Mouse (Mus musculus) megakaryocyte progenitor cell, adult 5-6 weeks (primary cell): ENCODE data around the gene Fam53b. TPM values are rescaled to one million over a fixed set of nuclear protein-coding genes. Genes with fewer than 3 reads are reported as not detected.

ENCODE experiments used
- ATAC-seq: replicated peaks from 2 replicates; pipeline ENCODE4 v1.8.0; 2016; ENCODE audit warnings: mild to moderate bottlenecking, moderate TSS enrichment, inconsistent platforms; ENCODE audit not compliant: poor library complexity
- total RNA-seq, 2 experiments: library from RNA; stranded (forward) in 1 of 2; stranded (reverse) in 1 of 2; fragments of 157-497, 149-512 nt in 1 of 2; fragments of 200-1000 nt in 1 of 2; gene quantifications; 2 replicates each; pipeline versions ENCODE4 v1.2.3 to v1.2.4; 2015 to 2017

Fam53b gene
- total RNA-seq, 2 experiments from 2014 or later, result 15.9 to 16.0 TPM

GRCm38 (mm10) chr7:132811716-132812618 lies 1.7 kb downstream of the Fam53b start:
- peak; percentile 38 for ATAC-seq

GRCm38 (mm10) chr7:132810879-132811278 lies 2.8 kb downstream of the Fam53b start:
- peak; percentile 69 for ATAC-seq

GRCm38 (mm10) chr7:132810368-132810767 lies 3.3 kb downstream of the Fam53b start:
- no peak for ATAC-seq

- ATAC-seq, result no peak
Measured at GRCm38 (mm10) chr7:132809721-132810120, 4.0 kb downstream of the Fam53b start.

- no peak for ATAC-seq
Measured at GRCm38 (mm10) chr7:132808841-132809682, 4.6 kb downstream of the Fam53b start.

GRCm38 (mm10) chr7:132808051-132808796 lies 5.5 kb downstream of the Fam53b start:
- no peak for ATAC-seq

- no peak for ATAC-seq
Measured at GRCm38 (mm10) chr7:132806926-132807857, 6.5 kb downstream of the Fam53b start.

GRCm38 (mm10) chr7:132806286-132806685 lies 7.4 kb downstream of the Fam53b start:
- ATAC-seq, result no peak

GRCm38 (mm10) chr7:132804951-132805350 lies 8.7 kb downstream of the Fam53b start:
- peak; percentile 33 for ATAC-seq

- no peak for ATAC-seq
Measured at GRCm38 (mm10) chr7:132804461-132804860, 9.2 kb downstream of the Fam53b start.

- peak; percentile 72 for ATAC-seq
Measured at GRCm38 (mm10) chr7:132803962-132804361, 9.7 kb downstream of the Fam53b start.

- ATAC-seq, result no peak
Measured at GRCm38 (mm10) chr7:132803336-132803735, 10.3 kb downstream of the Fam53b start.

- no peak for ATAC-seq
Measured at GRCm38 (mm10) chr7:132802691-132803090, 11.0 kb downstream of the Fam53b start.

GRCm38 (mm10) chr7:132802066-132802465 lies 11.6 kb downstream of the Fam53b start:
- ATAC-seq, result no peak

- no peak for ATAC-seq
Measured at GRCm38 (mm10) chr7:132801509-132801908, 12.2 kb downstream of the Fam53b start.

- no peak for ATAC-seq
Measured at GRCm38 (mm10) chr7:132800868-132801267, 12.8 kb downstream of the Fam53b start.

GRCm38 (mm10) chr7:132799119-132800016 lies 14.3 kb downstream of the Fam53b start:
- ATAC-seq, result no peak

GRCm38 (mm10) chr7:132795141-132795540 lies 18.5 kb downstream of the Fam53b start:
- no peak for ATAC-seq

GRCm38 (mm10) chr7:132793467-132793866 lies 20.2 kb downstream of the Fam53b start:
- peak; percentile 16 for ATAC-seq
